Mouse (Mus musculus): ENCODE data around the gene Nip7. TPM values are rescaled to one million over a fixed set of nuclear protein-coding genes. Genes with fewer than 3 reads are reported as not detected.

Nip7 gene
- total and polyA plus RNA-seq, 2 experiments: 16.0 to 17.8 TPM

DNA sequence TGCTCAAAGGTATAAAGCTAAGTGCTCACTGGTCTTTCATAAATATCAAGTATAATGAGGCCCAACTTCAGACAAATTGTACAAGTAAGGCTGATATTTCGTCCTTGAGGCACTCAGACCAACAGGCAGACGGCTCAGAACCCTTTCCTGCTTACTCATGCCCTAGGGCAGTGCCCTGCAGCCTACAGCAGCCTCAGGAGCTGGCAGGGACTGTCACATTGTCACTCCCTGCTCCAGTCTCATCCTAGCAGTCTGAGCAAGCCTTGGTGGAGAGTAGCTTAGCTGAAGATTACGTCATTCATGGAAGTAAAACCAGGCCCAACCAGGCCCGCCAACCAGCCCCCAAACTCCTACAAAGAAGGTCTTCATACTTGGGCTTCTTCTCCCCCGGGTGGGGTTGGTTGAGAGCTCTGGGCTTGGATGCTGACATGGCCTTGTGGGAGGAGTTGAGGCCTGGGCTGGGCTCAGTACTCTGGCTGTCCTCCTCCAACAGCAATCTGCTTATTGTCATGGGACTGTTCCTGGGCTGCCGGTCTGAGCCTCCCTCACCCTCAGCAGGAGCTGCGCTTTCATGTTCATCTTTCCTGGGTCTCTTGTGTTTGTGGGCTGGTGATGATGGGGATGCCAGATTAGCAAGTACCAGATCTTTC, 19.7 kb downstream of the Nip7 start:
- WGBS: 93% methylated on average over 7 of the region's 7 CpGs
- TF ChIP-seq CTCF (IDR thresholded peaks at IDR 0.05; ENCODE audit: low read depth, low read length): no peak
- no peak for TF ChIP-seq POLR2A (IDR thresholded peaks at IDR 0.05; ENCODE audit: extremely low read depth, insufficient read depth, low read length)
- no peak overlapping the region for H3K27ac ChIP-seq (replicated peaks; ENCODE audit: insufficient read depth, low read depth, low read length)
- no peaks in the 10 kb centered on the region for H3K4me1 ChIP-seq (ENCODE audit: control insufficient read depth, insufficient read depth, low read length)
- no peaks in the 10 kb centered on the region for H3K27me3 ChIP-seq (ENCODE audit: control insufficient read depth, insufficient read depth, low read length)
- no peak overlapping the region for H3K4me3 ChIP-seq (ENCODE audit: insufficient read depth, low read depth, low read length)
- no peak overlapping the region for H3K9ac ChIP-seq (ENCODE audit: low read depth, low read length)
- H3K36me3 ChIP-seq (ENCODE audit: control insufficient read depth, insufficient read depth, low read length): peaks cover 21% of the 10 kb centered on the region
- DNase-seq (ENCODE audit: extremely low read depth, low read depth, low spot score): no peak
- H3K79me2 ChIP-seq (ENCODE audit: control insufficient read depth, insufficient read depth, low read length): no peaks in the 10 kb centered on the region

DNA sequence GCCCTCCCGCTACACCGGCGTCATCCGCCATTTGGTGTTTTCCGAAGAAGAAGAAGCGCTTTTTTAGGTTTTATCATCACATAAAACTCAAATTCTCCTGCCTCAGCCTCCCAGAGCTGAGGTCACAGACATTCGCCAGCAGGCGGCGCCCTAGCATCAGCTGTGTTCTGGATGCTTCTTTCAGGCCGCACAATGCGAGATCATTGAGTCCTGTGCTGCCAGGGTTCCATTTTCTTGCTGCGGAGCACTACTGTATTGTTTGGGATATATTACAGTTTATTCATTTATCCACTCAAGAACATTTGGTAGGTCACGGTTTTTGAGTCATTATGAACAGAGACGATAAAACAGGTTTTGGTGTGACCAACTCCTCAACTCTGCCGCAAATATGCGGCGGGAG, 28.7 kb downstream of the Nip7 start:
- Histone ChIP-seq H3K4me3 (ENCODE audit: insufficient read depth, low read depth, low read length) (no peak overlapping the region), H3K27ac (replicated peaks; ENCODE audit: insufficient read depth, low read depth, low read length) (no peak overlapping the region), H3K79me2 (ENCODE audit: control insufficient read depth, insufficient read depth, low read length) (no peaks in the 10 kb centered on the region), H3K9ac (ENCODE audit: low read depth, low read length) (no peak overlapping the region), H3K27me3 (ENCODE audit: control insufficient read depth, insufficient read depth, low read length) (no peaks in the 10 kb centered on the region), H3K4me1 (ENCODE audit: control insufficient read depth, insufficient read depth, low read length) (no peaks in the 10 kb centered on the region), H3K36me3 (ENCODE audit: control insufficient read depth, insufficient read depth, low read length) (peaks cover 6% of the 10 kb centered on the region; the same call in 1 of the 2 replicates)
- no peak for DNase-seq (ENCODE audit: extremely low read depth, low read depth, low spot score)
- TF ChIP-seq POLR2A (IDR thresholded peaks at IDR 0.05; ENCODE audit: extremely low read depth, insufficient read depth, low read length): no peak
- TF ChIP-seq CTCF (IDR thresholded peaks at IDR 0.05; ENCODE audit: low read depth, low read length): peak; percentile 47
- 98% methylated on average over 17 of the region's 17 CpGs for WGBS

DNA sequence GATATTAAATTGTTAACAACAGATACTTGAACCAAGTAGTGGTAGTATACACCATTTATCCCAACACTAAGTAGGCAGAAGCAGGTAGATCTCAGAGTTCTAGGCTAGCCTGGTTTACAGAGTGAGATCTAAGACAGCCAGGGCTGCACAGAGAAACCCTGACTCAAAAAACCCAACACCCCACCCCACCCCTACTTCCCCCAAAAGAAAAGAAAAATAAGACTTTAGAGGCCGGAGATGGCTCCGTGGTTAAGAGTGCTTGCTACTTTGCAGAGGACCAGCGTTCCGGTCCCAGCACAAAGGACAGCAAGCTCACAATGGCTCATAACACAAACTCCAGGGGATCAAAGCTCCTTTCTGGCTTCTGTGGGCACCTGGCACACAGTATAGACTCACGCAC, 29.3 kb downstream of the Nip7 start:
- WGBS: 98% methylated on average over 5 of the region's 5 CpGs
- Histone ChIP-seq H3K27ac (replicated peaks; ENCODE audit: insufficient read depth, low read depth, low read length) (no peak overlapping the region), H3K36me3 (ENCODE audit: control insufficient read depth, insufficient read depth, low read length) (peaks cover 4% of the 10 kb centered on the region; the same call in 1 of the 2 replicates), H3K27me3 (ENCODE audit: control insufficient read depth, insufficient read depth, low read length) (no peaks in the 10 kb centered on the region), H3K4me1 (ENCODE audit: control insufficient read depth, insufficient read depth, low read length) (no peaks in the 10 kb centered on the region), H3K4me3 (ENCODE audit: insufficient read depth, low read depth, low read length) (no peak overlapping the region), H3K9ac (ENCODE audit: low read depth, low read length) (no peak overlapping the region), H3K79me2 (ENCODE audit: control insufficient read depth, insufficient read depth, low read length) (no peaks in the 10 kb centered on the region)
- TF ChIP-seq CTCF (IDR thresholded peaks at IDR 0.05; ENCODE audit: low read depth, low read length) (no peak), POLR2A (IDR thresholded peaks at IDR 0.05; ENCODE audit: extremely low read depth, insufficient read depth, low read length) (no peak)
- no peak for DNase-seq (ENCODE audit: extremely low read depth, low read depth, low spot score)

DNA sequence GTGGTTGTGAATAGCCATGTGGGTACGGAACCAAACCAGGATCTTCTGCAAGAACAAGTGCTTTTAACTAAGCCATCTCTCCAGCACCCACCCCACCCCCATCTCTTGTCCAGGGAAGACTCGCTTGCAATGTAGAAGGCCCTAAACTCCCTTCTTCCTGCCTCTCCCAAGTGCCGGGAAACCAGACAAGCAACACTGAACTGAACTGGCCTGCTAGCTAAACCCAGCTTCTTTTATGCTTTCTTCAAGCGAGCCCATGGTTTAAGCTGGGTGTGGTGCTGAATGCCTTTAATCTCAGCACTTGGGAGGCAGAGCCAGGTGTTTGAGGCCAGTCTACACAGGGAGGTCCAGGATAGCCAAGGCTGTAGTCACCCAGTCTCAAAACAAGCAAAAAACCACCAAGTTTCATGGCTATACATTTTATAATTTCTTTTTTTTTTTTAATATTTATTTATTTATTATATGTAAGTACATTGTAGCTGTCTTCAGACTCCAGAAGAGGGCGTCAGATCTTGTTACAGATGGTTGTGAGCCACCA, 31.9 kb downstream of the Nip7 start:
- 99% methylated on average over 5 of the region's 5 CpGs for WGBS
- TF ChIP-seq CTCF (IDR thresholded peaks at IDR 0.05; ENCODE audit: low read depth, low read length) (no peak), POLR2A (IDR thresholded peaks at IDR 0.05; ENCODE audit: extremely low read depth, insufficient read depth, low read length) (no peak)
- Histone ChIP-seq H3K79me2 (ENCODE audit: control insufficient read depth, insufficient read depth, low read length) (peaks cover 2% of the 10 kb centered on the region; the same call in 1 of the 2 replicates), H3K27me3 (ENCODE audit: control insufficient read depth, insufficient read depth, low read length) (no peaks in the 10 kb centered on the region), H3K4me3 (ENCODE audit: insufficient read depth, low read depth, low read length) (no peak overlapping the region), H3K4me1 (ENCODE audit: control insufficient read depth, insufficient read depth, low read length) (no peaks in the 10 kb centered on the region), H3K9ac (ENCODE audit: low read depth, low read length) (no peak overlapping the region), H3K27ac (replicated peaks; ENCODE audit: insufficient read depth, low read depth, low read length) (no peak overlapping the region), H3K36me3 (ENCODE audit: control insufficient read depth, insufficient read depth, low read length) (no peaks in the 10 kb centered on the region; the same call in 1 of the 2 replicates)
- no peak for DNase-seq (ENCODE audit: extremely low read depth, low read depth, low spot score)

DNA sequence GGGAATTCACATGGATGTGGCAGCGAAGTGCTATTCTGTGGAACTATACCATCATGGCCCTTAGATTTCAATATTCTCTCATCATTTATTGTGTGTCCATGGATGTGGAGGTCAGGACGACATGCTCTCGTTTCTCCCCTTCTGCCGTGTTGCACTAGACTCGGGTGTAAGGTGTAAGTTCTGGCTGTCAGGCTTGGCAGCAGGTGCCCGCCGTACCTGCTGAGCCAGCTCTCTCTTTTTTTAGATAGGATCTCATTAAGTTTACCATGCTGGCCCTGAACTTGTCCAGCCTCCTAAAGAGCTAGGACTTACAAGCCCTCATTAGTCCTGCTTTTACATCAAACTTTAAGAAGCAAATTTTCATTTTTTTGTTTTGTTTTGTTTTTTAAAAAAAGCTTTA, 33.9 kb downstream of the Nip7 start:
- no peak overlapping the region for H3K9ac ChIP-seq (ENCODE audit: low read depth, low read length)
- no peaks in the 10 kb centered on the region; the same call in 1 of the 2 replicates for H3K36me3 ChIP-seq (ENCODE audit: control insufficient read depth, insufficient read depth, low read length)
- WGBS: 96% methylated on average over 7 of the region's 7 CpGs
- DNase-seq (ENCODE audit: extremely low read depth, low read depth, low spot score): no peak
- H3K4me3 ChIP-seq (ENCODE audit: insufficient read depth, low read depth, low read length): no peak overlapping the region
- H3K4me1 ChIP-seq (ENCODE audit: control insufficient read depth, insufficient read depth, low read length): peaks cover 3% of the 10 kb centered on the region; the same call in 1 of the 2 replicates
- TF ChIP-seq POLR2A (IDR thresholded peaks at IDR 0.05; ENCODE audit: extremely low read depth, insufficient read depth, low read length) (no peak), CTCF (IDR thresholded peaks at IDR 0.05; ENCODE audit: low read depth, low read length) (no peak)
- no peaks in the 10 kb centered on the region for H3K27me3 ChIP-seq (ENCODE audit: control insufficient read depth, insufficient read depth, low read length)
- H3K27ac ChIP-seq (replicated peaks; ENCODE audit: insufficient read depth, low read depth, low read length): no peak overlapping the region
- H3K79me2 ChIP-seq (ENCODE audit: control insufficient read depth, insufficient read depth, low read length): peaks cover 2% of the 10 kb centered on the region; the same call in 1 of the 2 replicates

Data from liver, adult 2 months (tissue).